Mouse (Mus musculus): Measurements from ENCODE around the gene Slit2. TPM values are rescaled to one million over a fixed set of nuclear protein-coding genes. Genes with fewer than 3 reads are reported as not detected.

Gene Slit2
- polyA plus RNA-seq, 1 experiment from 2014 or later: 47.2 TPM

GRCm38 (mm10) chr5:48345095-48345982, 362.4 kb downstream of the Slit2 start:
- Histone ChIP-seq H3K4me1 (replicated peaks) (no peaks in the 10 kb centered on the region; the same call in 1 of the 2 replicates), H3K27me3 (no peaks in the 10 kb centered on the region), H3K36me3 (no peaks in the 10 kb centered on the region), H3K4me2 (no peak overlapping the region), H3K9ac (no peak overlapping the region), H3K9me3 (no peaks in the 10 kb centered on the region), H3K4me3 (no peak overlapping the region), H3K27ac (replicated peaks) (0 out of 2 replicates have a peak overlapping the region, but pooled peaks have one; percentile 6)
- ATAC-seq (ENCODE audit: low read depth): peak; percentile 69; the same call in 1 of the 2 replicates
- WGBS: 47% methylated on average over 5 of the region's 5 CpGs

GRCm38 (mm10) chr5:48345983-48346648, 363.2 kb downstream of the Slit2 start:
- Histone ChIP-seq H3K4me2 (no peak overlapping the region), H3K4me1 (replicated peaks) (no peaks in the 10 kb centered on the region; the same call in 1 of the 2 replicates), H3K4me3 (no peak overlapping the region), H3K27me3 (no peaks in the 10 kb centered on the region), H3K9me3 (no peaks in the 10 kb centered on the region), H3K27ac (replicated peaks) (no peak overlapping the region), H3K36me3 (no peaks in the 10 kb centered on the region), H3K9ac (no peak overlapping the region)
- WGBS: 92% methylated on average over 2 of the region's 2 CpGs
- ATAC-seq (ENCODE audit: low read depth): no peak

- Histone ChIP-seq H3K36me3 (no peaks in the 10 kb centered on the region), H3K27me3 (no peaks in the 10 kb centered on the region), H3K4me2 (no peak overlapping the region), H3K9me3 (no peaks in the 10 kb centered on the region), H3K27ac (replicated peaks) (no peak overlapping the region), H3K4me3 (no peak overlapping the region), H3K4me1 (replicated peaks) (no peaks in the 10 kb centered on the region; the same call in 1 of the 2 replicates), H3K9ac (no peak overlapping the region)
- ATAC-seq (ENCODE audit: low read depth): no peak
- 83% methylated on average over 1 of the region's 1 CpGs for WGBS
Measured at GRCm38 (mm10) chr5:48349309-48349708, 366.4 kb downstream of the Slit2 start.

Small RNA genes within 50 kb of the gene (microRNA-seq; reads per million reads assigned to microRNA genes)
- 38.8 reads per million, percentile 43 among the genes with 10 or more reads in this experiment for gene Mir218-1

Measured in neural tube, embryonic 13.5 days (tissue).